Mouse (Mus musculus): ENCODE results near the gene Kctd3. TPM values are rescaled to one million over a fixed set of nuclear protein-coding genes. Genes with fewer than 3 reads are reported as not detected.

The Kctd3 gene
- total and polyA plus RNA-seq, 2 experiments: 10.6 to 13.8 TPM

- Histone ChIP-seq H3K27ac (replicated peaks; ENCODE audit: insufficient read depth, low read depth, low read length) (no peak overlapping the region), H3K79me2 (ENCODE audit: control insufficient read depth, insufficient read depth, low read length) (no peaks in the 10 kb centered on the region), H3K9ac (ENCODE audit: low read depth, low read length) (no peak overlapping the region), H3K4me3 (ENCODE audit: insufficient read depth, low read depth, low read length) (no peak overlapping the region), H3K36me3 (ENCODE audit: control insufficient read depth, insufficient read depth, low read length) (no peaks in the 10 kb centered on the region), H3K27me3 (ENCODE audit: control insufficient read depth, insufficient read depth, low read length) (no peaks in the 10 kb centered on the region), H3K4me1 (ENCODE audit: control insufficient read depth, insufficient read depth, low read length) (no peaks in the 10 kb centered on the region)
- no peak for TF ChIP-seq POLR2A (IDR thresholded peaks at IDR 0.05; ENCODE audit: extremely low read depth, insufficient read depth, low read length)
- no peak for TF ChIP-seq CTCF (IDR thresholded peaks at IDR 0.05; ENCODE audit: low read depth, low read length)
- WGBS: 78% methylated on average over 1 of the region's 1 CpGs
- DNase-seq (ENCODE audit: extremely low read depth, low read depth, low spot score): no peak
Observed at GRCm38 (mm10) chr1:189023701-189024080, 16.1 kb upstream of the Kctd3 start.

- TF ChIP-seq POLR2A (IDR thresholded peaks at IDR 0.05; ENCODE audit: extremely low read depth, insufficient read depth, low read length): no peak
- peak; percentile 69 for TF ChIP-seq CTCF (IDR thresholded peaks at IDR 0.05; ENCODE audit: low read depth, low read length)
- H3K36me3 ChIP-seq (ENCODE audit: control insufficient read depth, insufficient read depth, low read length): no peaks in the 10 kb centered on the region
- no peaks in the 10 kb centered on the region for H3K27me3 ChIP-seq (ENCODE audit: control insufficient read depth, insufficient read depth, low read length)
- DNase-seq (ENCODE audit: extremely low read depth, low read depth, low spot score): peak; percentile 29
- no peak overlapping the region for H3K9ac ChIP-seq (ENCODE audit: low read depth, low read length)
- H3K27ac ChIP-seq (replicated peaks; ENCODE audit: insufficient read depth, low read depth, low read length): no peak overlapping the region
- no peaks in the 10 kb centered on the region for H3K79me2 ChIP-seq (ENCODE audit: control insufficient read depth, insufficient read depth, low read length)
- no peaks in the 10 kb centered on the region for H3K4me1 ChIP-seq (ENCODE audit: control insufficient read depth, insufficient read depth, low read length)
- no peak overlapping the region for H3K4me3 ChIP-seq (ENCODE audit: insufficient read depth, low read depth, low read length)
- 44% methylated on average over 7 of the region's 7 CpGs for WGBS
Observed at GRCm38 (mm10) chr1:189022925-189023700, 15.5 kb upstream of the Kctd3 start.

- no peaks in the 10 kb centered on the region for H3K79me2 ChIP-seq (ENCODE audit: control insufficient read depth, insufficient read depth, low read length)
- DNase-seq (ENCODE audit: extremely low read depth, low read depth, low spot score): no peak
- WGBS: 85% methylated on average over 2 of the region's 2 CpGs
- no peaks in the 10 kb centered on the region for H3K27me3 ChIP-seq (ENCODE audit: control insufficient read depth, insufficient read depth, low read length)
- no peak overlapping the region for H3K4me3 ChIP-seq (ENCODE audit: insufficient read depth, low read depth, low read length)
- no peak for TF ChIP-seq POLR2A (IDR thresholded peaks at IDR 0.05; ENCODE audit: extremely low read depth, insufficient read depth, low read length)
- TF ChIP-seq CTCF (IDR thresholded peaks at IDR 0.05; ENCODE audit: low read depth, low read length): no peak
- H3K9ac ChIP-seq (ENCODE audit: low read depth, low read length): no peak overlapping the region
- no peak overlapping the region for H3K27ac ChIP-seq (replicated peaks; ENCODE audit: insufficient read depth, low read depth, low read length)
- H3K4me1 ChIP-seq (ENCODE audit: control insufficient read depth, insufficient read depth, low read length): peaks cover 2% of the 10 kb centered on the region
- H3K36me3 ChIP-seq (ENCODE audit: control insufficient read depth, insufficient read depth, low read length): no peaks in the 10 kb centered on the region
Observed at GRCm38 (mm10) chr1:189015372-189015771, 7.7 kb upstream of the Kctd3 start.

- WGBS: 33% methylated on average over 4 of the region's 4 CpGs
- Histone ChIP-seq H3K36me3 (ENCODE audit: control insufficient read depth, insufficient read depth, low read length) (no peaks in the 10 kb centered on the region), H3K27me3 (ENCODE audit: control insufficient read depth, insufficient read depth, low read length) (no peaks in the 10 kb centered on the region), H3K27ac (replicated peaks; ENCODE audit: insufficient read depth, low read depth, low read length) (no peak overlapping the region), H3K4me1 (ENCODE audit: control insufficient read depth, insufficient read depth, low read length) (peaks cover 2% of the 10 kb centered on the region), H3K79me2 (ENCODE audit: control insufficient read depth, insufficient read depth, low read length) (no peaks in the 10 kb centered on the region), H3K9ac (ENCODE audit: low read depth, low read length) (no peak overlapping the region), H3K4me3 (ENCODE audit: insufficient read depth, low read depth, low read length) (no peak overlapping the region)
- no peak for DNase-seq (ENCODE audit: extremely low read depth, low read depth, low spot score)
- no peak for TF ChIP-seq CTCF (IDR thresholded peaks at IDR 0.05; ENCODE audit: low read depth, low read length)
- no peak for TF ChIP-seq POLR2A (IDR thresholded peaks at IDR 0.05; ENCODE audit: extremely low read depth, insufficient read depth, low read length)
Observed at GRCm38 (mm10) chr1:189013587-189013921, 5.9 kb upstream of the Kctd3 start.

- no peak overlapping the region for H3K4me3 ChIP-seq (ENCODE audit: insufficient read depth, low read depth, low read length)
- 6% methylated on average over 16 of the region's 16 CpGs for whole genome bisulfite sequencing
- peak; percentile 77 for DNase-seq (ENCODE audit: extremely low read depth, low read depth, low spot score)
- no peak for TF ChIP-seq CTCF (IDR thresholded peaks at IDR 0.05; ENCODE audit: low read depth, low read length)
- H3K79me2 ChIP-seq (ENCODE audit: control insufficient read depth, insufficient read depth, low read length): no peaks in the 10 kb centered on the region
- no peaks in the 10 kb centered on the region for H3K27me3 ChIP-seq (ENCODE audit: control insufficient read depth, insufficient read depth, low read length)
- H3K9ac ChIP-seq (ENCODE audit: low read depth, low read length): no peak overlapping the region
- H3K36me3 ChIP-seq (ENCODE audit: control insufficient read depth, insufficient read depth, low read length): no peaks in the 10 kb centered on the region
- H3K27ac ChIP-seq (replicated peaks; ENCODE audit: insufficient read depth, low read depth, low read length): no peak overlapping the region
- H3K4me1 ChIP-seq (ENCODE audit: control insufficient read depth, insufficient read depth, low read length): peaks cover 2% of the 10 kb centered on the region
Observed at GRCm38 (mm10) chr1:189012846-189013586, 5.4 kb upstream of the Kctd3 start.

GRCm38 (mm10) chr1:189010671-189011070, 3.0 kb upstream of the Kctd3 start:
- peak; percentile 76 for DNase-seq (ENCODE audit: extremely low read depth, low read depth, low spot score)
- TF ChIP-seq CTCF (IDR thresholded peaks at IDR 0.05; ENCODE audit: low read depth, low read length) (no peak), POLR2A (IDR thresholded peaks at IDR 0.05; ENCODE audit: extremely low read depth, insufficient read depth, low read length) (no peak)
- no peak overlapping the region for H3K27ac ChIP-seq (replicated peaks; ENCODE audit: insufficient read depth, low read depth, low read length)
- no peak overlapping the region for H3K4me3 ChIP-seq (ENCODE audit: insufficient read depth, low read depth, low read length)
- no peaks in the 10 kb centered on the region for H3K27me3 ChIP-seq (ENCODE audit: control insufficient read depth, insufficient read depth, low read length)
- 36% methylated on average over 4 of the region's 4 CpGs for WGBS
- H3K4me1 ChIP-seq (ENCODE audit: control insufficient read depth, insufficient read depth, low read length): peaks cover 7% of the 10 kb centered on the region
- peaks cover 16% of the 10 kb centered on the region for H3K79me2 ChIP-seq (ENCODE audit: control insufficient read depth, insufficient read depth, low read length)
- no peak overlapping the region for H3K9ac ChIP-seq (ENCODE audit: low read depth, low read length)
- H3K36me3 ChIP-seq (ENCODE audit: control insufficient read depth, insufficient read depth, low read length): no peaks in the 10 kb centered on the region

Measured in liver, adult 2 months (tissue).